Mouse (Mus musculus) liver, embryonic 18 days (tissue): Measurements from ENCODE around the gene Abcb9. TPM values are rescaled to one million over a fixed set of nuclear protein-coding genes. Genes with fewer than 3 reads are reported as not detected.

Experiments
- polyA plus RNA-seq: library from polyadenylated mRNA; depleted of rRNA; stranded (reverse); fragments of >200 nt; gene quantifications from 2 replicates; pipeline ENCODE4 v1.2.3, GENCODE M21; 2012; rRNA removed

Gene Abcb9
- polyA plus RNA-seq, result 2.3 and 2.5 TPM in 2 replicates

GRCm38 (mm10) chr5:124095596-124096232 is at the start of gene Abcb9:
Gene Abcb9, minus strand, starts transcription at chr5:124095798.

GRCm38 (mm10) chr5:124115990-124116845 is 20.6 kb upstream of the Abcb9 start, which contains the start of gene Arl6ip4:
Gene Arl6ip4, plus strand, starts transcription at chr5:124116089.

GRCm38 (mm10) chr5:124111742-124112497 is 16.3 kb upstream of the Abcb9 start, which contains the start of gene Ogfod2:
Gene Ogfod2, plus strand, starts transcription at chr5:124112297.

DNA sequence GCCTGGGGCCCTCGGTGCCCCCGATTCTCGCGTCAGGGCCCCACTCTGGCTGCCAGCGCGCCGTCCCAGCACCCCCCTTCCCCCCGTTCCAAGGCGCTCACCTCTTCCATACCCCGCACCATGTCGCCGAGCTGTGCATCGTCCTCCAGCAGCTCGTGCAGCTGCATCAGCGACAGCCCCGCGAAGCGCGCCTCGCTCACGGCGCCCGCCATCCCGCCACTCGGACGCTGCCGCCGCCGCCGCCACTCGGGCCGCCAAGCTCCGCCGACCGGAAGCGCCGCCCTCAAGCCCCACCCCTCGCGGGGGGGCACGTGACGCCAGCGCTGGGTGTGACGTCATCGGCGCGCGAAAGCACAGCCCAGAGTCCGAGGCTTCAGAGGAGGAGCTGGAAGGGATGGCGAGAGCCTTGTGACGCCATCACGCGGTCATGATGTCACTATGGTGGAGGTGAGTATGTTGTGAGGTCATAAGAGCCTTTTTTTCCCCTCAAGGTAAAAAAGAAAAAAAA is 63.5 kb downstream of the Abcb9 start, which contains the start of gene Vps37b:
Vps37b (minus strand) TSS at position 270 of the 508 bp plus-strand sequence.

Other genes starting within 250 kb of the Abcb9 start
- gene Hcar2, start 230.3 kb downstream of the Abcb9 start, polyA plus RNA-seq, result 0.87 and 1.2 TPM in 2 replicates
- 0.13 and 0.20 TPM in 2 replicates for gene Hcar1, start 215.8 kb downstream of the Abcb9 start, polyA plus RNA-seq
- 13.1 and 13.6 TPM in 2 replicates for gene Denr, start 188.6 kb downstream of the Abcb9 start, polyA plus RNA-seq
- gene Gm43518, start 168.4 kb downstream of the Abcb9 start, polyA plus RNA-seq, result 0.35 and 0.64 TPM in 2 replicates
- 2.7 and 3.3 TPM in 2 replicates for gene Ccdc62, start 165.1 kb downstream of the Abcb9 start, polyA plus RNA-seq
- gene Hip1r, start 122.2 kb downstream of the Abcb9 start, polyA plus RNA-seq, result 11.7 and 14.7 TPM in 2 replicates
- gene Vps37b, start 63.5 kb downstream of the Abcb9 start, polyA plus RNA-seq, result 12.8 and 15.4 TPM in 2 replicates
- 13.9 and 14.7 TPM in 2 replicates for gene Ogfod2, start 16.5 kb upstream of the Abcb9 start, polyA plus RNA-seq
- gene Arl6ip4, start 20.3 kb upstream of the Abcb9 start, polyA plus RNA-seq, result 35.2 and 39.3 TPM in 2 replicates
- 9.7 and 12.4 TPM in 2 replicates for gene Pitpnm2, start 154.0 kb upstream of the Abcb9 start, polyA plus RNA-seq
- gene Mphosph9, start 232.2 kb upstream of the Abcb9 start, polyA plus RNA-seq, result 2.2 and 2.7 TPM in 2 replicates
- gene 2810006K23Rik, start 232.3 kb upstream of the Abcb9 start, polyA plus RNA-seq, result 3.8 and 3.9 TPM in 2 replicates